Mouse (Mus musculus) bone marrow macrophage, adult 2 months (primary cell): ENCODE results near the gene Nfkbie.

Source experiments
- CTCF ChIP-seq: IDR thresholded peaks from 2 replicates; pipeline ENCODE4 v1.5.1; 2012; ENCODE audit warnings: low read depth, mild to moderate bottlenecking, low read length, moderate library complexity
- POLR2A ChIP-seq: IDR thresholded peaks from 2 replicates; pipeline ENCODE4 v1.6.1; 2012; ENCODE audit warnings: mild to moderate bottlenecking, low read depth, low read length, borderline replicate concordance

DNA sequence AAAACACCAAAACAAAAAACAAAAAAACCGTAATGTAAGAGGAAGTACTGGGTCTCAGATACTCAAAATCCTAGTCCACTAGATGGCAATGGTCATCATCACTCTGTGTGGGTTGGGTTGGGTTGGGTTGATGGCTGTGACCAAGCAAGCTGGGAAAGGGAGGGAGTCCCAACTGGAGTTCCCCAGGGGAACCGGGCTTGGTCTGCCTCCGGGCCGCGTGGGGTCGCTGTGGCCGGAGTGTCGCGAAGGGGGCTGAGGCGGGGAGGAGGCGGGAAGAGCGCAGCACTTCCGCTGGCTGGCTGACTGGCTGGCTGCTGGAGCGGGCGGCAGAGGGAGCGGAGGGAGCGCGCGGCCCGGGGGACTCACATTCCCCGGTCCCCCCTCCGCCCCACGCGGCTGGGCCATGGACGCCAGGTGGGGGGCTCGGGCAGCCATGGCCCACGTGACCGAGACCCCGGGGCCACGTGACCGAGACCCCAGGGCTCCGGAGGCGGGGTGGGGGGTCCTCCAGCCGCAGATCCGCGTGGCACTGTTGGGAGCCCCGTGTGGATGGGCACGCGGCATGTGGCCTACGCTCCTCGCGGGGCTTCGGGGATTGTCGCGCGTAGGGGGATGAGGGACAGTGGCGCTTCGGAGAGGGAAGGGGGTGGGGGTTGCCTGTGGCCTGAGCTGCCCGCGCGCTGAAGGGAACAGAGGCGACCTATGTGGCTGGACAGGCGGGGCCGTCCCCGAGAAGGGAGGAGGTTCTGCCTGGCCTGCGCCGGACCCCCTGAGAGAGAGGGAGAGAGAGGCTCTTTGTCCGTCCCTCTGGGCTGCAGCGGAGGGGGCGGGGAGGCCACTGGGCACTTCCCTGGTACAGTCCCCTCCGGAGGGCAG lies 8.4 kb downstream of the Nfkbie start, which contains the start of gene Slc35b2:
- TF ChIP-seq POLR2A: no peak
- TF ChIP-seq CTCF: 0 out of 2 replicates have a peak, but pooled peaks have one; percentile 12
